9 mouse cellular contexts compared by ENCODE assay signal in the genomic region with DNA sequence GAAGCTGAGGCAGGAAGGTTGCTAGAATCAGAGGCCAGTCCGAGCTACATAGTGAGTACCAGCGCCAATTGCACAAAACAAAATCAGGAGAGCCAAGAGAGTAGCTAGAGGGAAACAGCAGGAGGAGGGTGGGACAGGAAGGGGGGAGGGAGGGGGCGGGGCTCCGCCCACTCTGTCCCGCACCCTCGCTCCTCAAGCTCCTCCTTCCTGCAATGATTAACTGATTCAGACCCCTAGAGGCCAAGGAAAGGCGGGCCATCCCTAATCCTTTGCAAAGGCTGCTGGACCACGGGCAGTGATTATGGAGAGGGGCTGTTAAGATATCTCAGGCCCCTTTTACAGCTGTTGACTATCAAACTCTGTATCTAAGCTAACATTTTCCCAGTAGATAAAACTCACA. TPM values are rescaled to one million over a fixed set of nuclear protein-coding genes. Genes with fewer than 3 reads are reported as not detected.
DNase-seq lines count a peak whose midpoint lies in the region; ATAC-seq and TF ChIP-seq lines count a peak whose summit lies in the region.
"Had no signal": no experiment of that assay in that cellular context is flagged by ENCODE, and none has a peak within 500 bp of the region (broad histone marks: within the 10 kb centered on the region; RNA-seq: fewer than 3 reads in every experiment).

No protein-coding gene starts in this region.

- 0 out of 2 replicates have a peak, but pooled peaks cover 3% of the 10 kb centered on the region for H3K27me3 ChIP-seq in forebrain, embryonic 12.5 days
- 0 out of 2 replicates have a peak, but pooled peaks cover 5% of the 10 kb centered on the region for H3K27me3 ChIP-seq in forebrain, embryonic 10.5 days (ENCODE audit: poor library complexity, severe bottlenecking)
- peaks cover 2% of the 10 kb centered on the region for H3K27me3 ChIP-seq in CH12.LX (replicated peaks)
- H3K27me3 ChIP-seq in forebrain, embryonic 15.5 days = no peaks in the 10 kb centered on the region
- no peaks in the 10 kb centered on the region for H3K27me3 ChIP-seq in midbrain, embryonic 12.5 days

- H3K9ac ChIP-seq in forebrain, embryonic 12.5 days = no peak overlapping the region
- H3K9ac ChIP-seq in CH12.LX (ENCODE audit: insufficient read depth, low read depth) = peak overlapping the region; percentile 45; the same call in 1 of the 2 replicates
- H3K9ac ChIP-seq in forebrain, embryonic 15.5 days (replicated peaks) = no peak overlapping the region
- no peak overlapping the region for H3K9ac ChIP-seq in midbrain, embryonic 12.5 days (replicated peaks)

- 28% methylated on average over 7 of the region's 8 CpGs for WGBS in forebrain, embryonic 12.5 days
- WGBS in forebrain, embryonic 10.5 days = 28% methylated on average over 8 of the region's 8 CpGs
- WGBS in forebrain, embryonic 15.5 days = 25% methylated on average over 8 of the region's 8 CpGs
- 14% methylated on average over 8 of the region's 8 CpGs for WGBS in midbrain, embryonic 12.5 days

- H3K4me3 ChIP-seq in forebrain, embryonic 12.5 days (replicated peaks) = no peak overlapping the region
- H3K4me3 ChIP-seq in forebrain, embryonic 10.5 days = no peak overlapping the region
- peak overlapping the region in 2 of 3 experiments; percentile 7 to 45 for H3K4me3 ChIP-seq in CH12.LX (replicated peaks in 1 of 3; ENCODE audit: low read depth in 2 of 3, low read length in 2 of 3, poor library complexity in 1 of 3)
- H3K4me3 ChIP-seq in forebrain, embryonic 15.5 days = no peak overlapping the region
- H3K4me3 ChIP-seq in midbrain, embryonic 12.5 days = no peak overlapping the region
- H3K4me3 ChIP-seq in left cerebral cortex, adult 2 months = no peak overlapping the region

- intact Hi-C loops in left cerebral cortex, adult 2 months (cut with DNase I) = no loop called here
- intact Hi-C loops in heart, postnatal 36 days (cut with DNase I) = no loop called here

- dilution Hi-C loops in CH12.LX (cut with MboI; ENCODE audit: extremely low pct_ligation_motif_present, extremely low pct_unique_long_range_greater_than_20kb, low sequenced_read_pairs) = no loop called here

- no peak for TF ChIP-seq CTCF in CH12.LX (conservative IDR thresholded peaks at IDR 0.05 in 1 of 2, IDR thresholded peaks at IDR 0.05 in 1 of 2; ENCODE audit: low read depth in 2 of 2, low read length in 2 of 2)
- TF ChIP-seq CTCF in left cerebral cortex, adult 2 months (IDR thresholded peaks at IDR 0.05) = no peak

- no peaks in the 10 kb centered on the region for H3K9me3 ChIP-seq in forebrain, embryonic 12.5 days
- H3K9me3 ChIP-seq in forebrain, embryonic 10.5 days = no peaks in the 10 kb centered on the region
- no peaks in the 10 kb centered on the region for H3K9me3 ChIP-seq in CH12.LX (replicated peaks; ENCODE audit: low read length)
- no peaks in the 10 kb centered on the region for H3K9me3 ChIP-seq in forebrain, embryonic 15.5 days
- H3K9me3 ChIP-seq in midbrain, embryonic 12.5 days = no peaks in the 10 kb centered on the region

- TF ChIP-seq EP300 in CH12.LX (IDR thresholded peaks at IDR 0.05; ENCODE audit: low read length) = no peak

- TF ChIP-seq RAD21 in CH12.LX (IDR thresholded peaks at IDR 0.05; ENCODE audit: low read depth, low read length) = no peak

- no peaks in the 10 kb centered on the region for H3K36me3 ChIP-seq in forebrain, embryonic 12.5 days (replicated peaks)
- H3K36me3 ChIP-seq in forebrain, embryonic 10.5 days (replicated peaks) = no peaks in the 10 kb centered on the region
- no peaks in the 10 kb centered on the region for H3K36me3 ChIP-seq in CH12.LX (replicated peaks in 1 of 2; ENCODE audit: control insufficient read depth in 1 of 2, insufficient read depth in 1 of 2, low read length in 1 of 2)
- no peaks in the 10 kb centered on the region for H3K36me3 ChIP-seq in forebrain, embryonic 15.5 days
- no peaks in the 10 kb centered on the region for H3K36me3 ChIP-seq in midbrain, embryonic 12.5 days

- H3K79me2 ChIP-seq in CH12.LX (replicated peaks; ENCODE audit: control insufficient read depth, extremely low read depth, insufficient read depth, poor library complexity, severe bottlenecking) = no peaks in the 10 kb centered on the region

- no peak for TF ChIP-seq POLR2A in CH12.LX (IDR thresholded peaks at IDR 0.05; ENCODE audit: low read depth, low read length)

- in situ Hi-C loops in CH12.LX (cut with MboI; ENCODE audit: low pct_ligation_motif_present, low pct_unique_long_range_greater_than_20kb, low sequenced_read_pairs) = loop anchor here (25.0 kb wide), 1 partner anchor 586 kb away; no protein-coding TSS in a partner anchor

- H3K27ac ChIP-seq in forebrain, embryonic 12.5 days = no peak overlapping the region
- H3K27ac ChIP-seq in forebrain, embryonic 10.5 days = no peak overlapping the region
- peak overlapping the region; percentile 19; the same call in 1 of the 2 replicates for H3K27ac ChIP-seq in CH12.LX (ENCODE audit: insufficient read depth, low read depth)
- H3K27ac ChIP-seq in forebrain, embryonic 15.5 days (replicated peaks) = no peak overlapping the region
- H3K27ac ChIP-seq in midbrain, embryonic 12.5 days (replicated peaks) = no peak overlapping the region
- no peak overlapping the region for H3K27ac ChIP-seq in left cerebral cortex, adult 2 months

- peaks cover 8% of the 10 kb centered on the region for H3K4me1 ChIP-seq in forebrain, embryonic 12.5 days
- H3K4me1 ChIP-seq in forebrain, embryonic 10.5 days = peaks cover 12% of the 10 kb centered on the region
- peaks cover 9 to 23% of the 10 kb centered on the region in 2 experiments; a peak in 3 of 4 replicates for H3K4me1 ChIP-seq in CH12.LX (ENCODE audit: control insufficient read depth in 1 of 2, insufficient read depth in 2 of 2)
- no peaks in the 10 kb centered on the region for H3K4me1 ChIP-seq in forebrain, embryonic 15.5 days
- H3K4me1 ChIP-seq in midbrain, embryonic 12.5 days = 0 out of 2 replicates have a peak, but pooled peaks cover 2% of the 10 kb centered on the region

- ATAC-seq in forebrain, embryonic 12.5 days (ENCODE audit: low FRiP score) = peak; percentile 46; the same call in 1 of the 2 replicates
- peak; percentile 62; the same call in 1 of the 2 replicates for ATAC-seq in forebrain, embryonic 15.5 days (replicated peaks)
- peak; percentile 79; the same call in 1 of the 2 replicates for ATAC-seq in midbrain, embryonic 12.5 days (ENCODE audit: low FRiP score, low read depth)
- ATAC-seq in cerebellum, adult (ENCODE audit: insufficient number of reproducible peaks, low FRiP score, low TSS enrichment) = no peak

- DNase-seq in forebrain, embryonic 10.5 days (ENCODE audit: extremely low spot score, low spot score) = no peak
- peak; percentile 43 for DNase-seq in CH12.LX (ENCODE audit: extremely low read depth)
- no peak for DNase-seq in left cerebral cortex, adult 2 months (ENCODE audit: extremely low spot score in 1 of 2, low spot score in 2 of 2)
- no peak for DNase-seq in heart, postnatal 36 days
- DNase-seq: cerebellum, adult 8-10 months had no signal

- no peak overlapping the region for H3K4me2 ChIP-seq in forebrain, embryonic 12.5 days
- H3K4me2 ChIP-seq in CH12.LX (ENCODE audit: insufficient read depth, low read depth, poor library complexity, severe bottlenecking) = peak overlapping the region; percentile 95
- no peak overlapping the region for H3K4me2 ChIP-seq in forebrain, embryonic 15.5 days (replicated peaks)
- no peak overlapping the region for H3K4me2 ChIP-seq in midbrain, embryonic 12.5 days (replicated peaks)

TF ChIP-seq in CH12.LX, 34 proteins besides CTCF, POLR2A, EP300 and RAD21:
- TF ChIP-seq CHD2 (IDR thresholded peaks at IDR 0.05; ENCODE audit: low read length) = no peak
- TF ChIP-seq NELFE (IDR thresholded peaks at IDR 0.05; ENCODE audit: low read depth, low read length) = 0 out of 2 replicates have a peak, but pooled peaks have one; percentile 6

RNA-seq across cellular contexts. Expression of gene Phgdh, which starts 8.9 kb away (rescaled TPM):
- polyA plus RNA-seq in forebrain, embryonic 12.5 days (2016; fragmentation: Nextera tagmentation; extraction: Ambion mirVana) = 274 and 277 TPM in 2 replicates
- polyA plus RNA-seq in forebrain, embryonic 10.5 days (2016; fragmentation: Nextera tagmentation; extraction: Ambion mirVana) = 402 and 436 TPM in 2 replicates
- total RNA-seq in CH12.LX (2012; rRNA removed) = 500 and 631 TPM in 2 replicates
- 540 and 587 TPM in 2 replicates for total RNA-seq in CH12.LX (2014; rRNA removed)
- polyA plus RNA-seq in CH12.LX (2012; ENCODE audit: insufficient read length, low read depth) = 543 and 677 TPM in 2 replicates
- polyA plus RNA-seq in forebrain, embryonic 15.5 days (2015; fragmentation: Nextera tagmentation; extraction: Ambion mirVana) = 188 and 194 TPM in 2 replicates
- 257 and 278 TPM in 2 replicates for polyA plus RNA-seq in midbrain, embryonic 12.5 days (2016; fragmentation: Nextera tagmentation; extraction: Ambion mirVana)
- total RNA-seq in left cerebral cortex, adult 2 months (2021) = 10 to 100 TPM; 52.5 to 52.7 TPM
- total RNA-seq in heart, postnatal 36 days (2021) = 1 to 10 TPM; 1.9 to 2.1 TPM

RNA-seq across cellular contexts. Expression of gene Zfp697, which starts 33.6 kb away (rescaled TPM):
- polyA plus RNA-seq in forebrain, embryonic 12.5 days (2016; fragmentation: Nextera tagmentation; extraction: Ambion mirVana) = 8.8 and 9.8 TPM in 2 replicates
- 7.1 and 7.5 TPM in 2 replicates for polyA plus RNA-seq in forebrain, embryonic 10.5 days (2016; fragmentation: Nextera tagmentation; extraction: Ambion mirVana)
- total RNA-seq in CH12.LX (2012; rRNA removed) (0.04 TPM in 1 of 2 replicates, not detected in the other), CH12.LX (2014; rRNA removed) (not detected in 2 replicates)
- polyA plus RNA-seq in CH12.LX (2012; ENCODE audit: insufficient read length, low read depth) = not detected in 2 replicates
- polyA plus RNA-seq in forebrain, embryonic 15.5 days (2015; fragmentation: Nextera tagmentation; extraction: Ambion mirVana) = 15.5 and 16.0 TPM in 2 replicates
- 9.9 and 10.1 TPM in 2 replicates for polyA plus RNA-seq in midbrain, embryonic 12.5 days (2016; fragmentation: Nextera tagmentation; extraction: Ambion mirVana)
- total RNA-seq in left cerebral cortex, adult 2 months (2021) = 10 to 100 TPM; 33.2 to 35.0 TPM
- 1 to 10 TPM; 5.9 to 6.9 TPM for total RNA-seq in heart, postnatal 36 days (2021)

Comparison
In these comparisons a context has a peak if more than half of its experiments do, and no peak if none do; other contexts are left out.
1. H3K4me3 ChIP-seq: peak in CH12.LX (2 of 3); none in forebrain, embryonic 12.5 days (single experiment), forebrain, embryonic 10.5 days (single experiment), forebrain, embryonic 15.5 days (single experiment), midbrain, embryonic 12.5 days (single experiment) and left cerebral cortex, adult 2 months (single experiment).